Mouse (Mus musculus) heart, postnatal 10 days (tissue): ENCODE data around the gene Atp1a1. TPM values are rescaled to one million over a fixed set of nuclear protein-coding genes. Genes with fewer than 3 reads are reported as not detected.

Experiments
- DNase-seq, 2 experiments: peaks; one replicate each; pipeline ENCODE4 v3.0.0; 2021
- intact Hi-C: fragments of 180-260 bp; cut with DNase I; formaldehyde crosslinking; loops from one replicate; pipeline ENCODE4 v1.15.1; 2025
- total RNA-seq, 2 experiments: library from RNA; stranded (reverse); gene quantifications; 2 replicates each; pipeline ENCODE4 v1.2.3; 2021

The Atp1a1 gene
- total RNA-seq, 2 experiments from 2014 or later = 897 to 1,002 TPM

GRCm38 (mm10) chr3:101595866-101596630 lies 8.4 kb downstream of the Atp1a1 start:
- intact Hi-C loops = loop anchor here (2.0 kb wide), 1 partner anchor 43 kb away; no protein-coding TSS in a partner anchor

GRCm38 (mm10) chr3:101594982-101595381 lies 9.5 kb downstream of the Atp1a1 start:
- DNase-seq = no peak
- intact Hi-C loops = no loop called here

More at GRCm38 (mm10) chr3:101595866-101596630, 8.4 kb downstream of the Atp1a1 start:
- peak in 1 of 2 experiments; percentile 46 for DNase-seq

DNA sequence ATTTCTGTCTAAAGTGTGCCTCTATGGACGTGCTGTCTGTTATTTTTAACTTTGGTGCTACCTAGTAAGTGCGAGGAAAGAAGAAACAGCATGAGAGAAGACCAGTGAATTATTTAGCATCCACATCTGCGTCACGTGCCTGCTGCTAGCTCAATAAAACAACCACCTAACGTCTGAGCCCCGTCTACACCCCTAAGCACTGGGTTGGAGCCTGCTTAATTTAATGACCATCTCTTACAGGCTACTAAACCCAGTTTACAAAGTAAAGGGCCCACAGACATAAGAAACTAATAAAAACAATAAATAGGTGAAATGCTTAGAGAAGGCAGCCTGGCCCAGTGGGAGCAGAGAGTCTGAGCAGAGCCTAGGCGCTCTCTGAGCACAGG lies 11.2 kb downstream of the Atp1a1 start:
- intact Hi-C loops = no loop called here
- DNase-seq = no peak

DNA sequence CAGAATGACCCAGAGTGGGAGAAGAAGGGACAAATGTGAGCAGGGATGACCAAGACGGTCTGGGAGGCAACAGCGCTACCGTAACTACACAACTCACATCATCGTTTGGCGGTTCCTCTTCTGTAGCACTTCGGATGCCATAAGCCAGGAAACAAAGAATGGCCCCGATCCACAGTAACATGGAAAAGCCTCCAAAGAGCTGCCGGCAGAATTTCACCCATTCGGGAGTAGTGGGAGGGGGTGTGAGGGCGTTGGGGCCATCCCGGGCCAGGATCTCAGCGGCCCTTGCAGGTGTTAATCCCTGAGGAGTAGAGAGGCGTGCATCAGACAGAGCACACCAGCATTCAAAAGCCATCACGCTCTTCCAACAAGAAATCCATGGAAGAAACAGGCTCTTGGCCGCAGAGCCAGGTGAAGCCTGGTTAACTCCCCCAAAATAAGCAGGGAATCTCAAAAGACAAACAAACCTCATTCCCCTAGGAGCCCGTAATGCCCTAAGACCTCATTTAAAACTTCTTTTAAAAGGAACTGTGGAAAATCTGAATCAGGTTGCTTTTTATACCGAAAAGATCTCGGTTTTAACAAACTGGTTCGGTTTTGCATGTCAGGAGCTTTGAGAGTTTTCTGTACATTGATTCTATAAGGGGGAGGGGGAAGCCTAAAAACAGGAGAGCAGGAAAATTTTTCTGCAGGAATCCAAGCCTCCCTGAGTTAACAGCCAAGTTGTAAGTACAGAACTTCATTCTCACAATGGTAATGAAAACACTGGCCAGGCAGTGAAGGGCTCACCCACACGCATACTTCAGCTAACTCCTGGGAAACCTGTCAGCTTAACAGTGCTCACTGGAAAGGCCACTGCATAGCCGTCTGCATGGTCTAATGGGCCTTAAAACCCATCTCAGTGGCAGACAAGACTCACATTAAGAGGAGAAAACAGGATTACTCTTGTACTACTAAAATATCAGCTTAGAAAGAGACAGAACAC lies 11.9 kb downstream of the Atp1a1 start:
- DNase-seq = no peak
- intact Hi-C loops = no loop called here

DNA sequence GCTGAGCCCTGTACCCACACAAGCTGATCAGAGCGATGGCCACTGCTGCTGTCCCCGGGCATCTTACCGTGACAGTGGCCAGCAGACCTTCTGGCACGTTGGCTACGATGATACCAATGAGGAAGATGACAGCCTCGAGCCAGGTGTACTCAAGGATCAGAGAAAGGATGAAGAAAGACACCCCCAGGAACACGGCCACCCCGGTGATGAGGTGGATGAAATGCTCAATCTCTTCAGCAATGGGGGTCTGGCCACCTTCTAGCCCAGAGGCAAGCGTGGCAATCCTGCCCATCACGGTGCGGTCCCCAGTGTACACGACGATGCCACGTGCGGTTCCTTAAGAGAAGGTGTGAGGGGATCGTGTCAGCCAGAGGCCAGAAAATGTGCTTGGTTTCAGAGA lies 14.1 kb downstream of the Atp1a1 start:
- no peak for DNase-seq
- intact Hi-C loops = no loop called here

GRCm38 (mm10) chr3:101588299-101588698 lies 16.2 kb downstream of the Atp1a1 start:
- intact Hi-C loops = no loop called here
- DNase-seq = peak in 1 of 2 experiments; percentile 36

GRCm38 (mm10) chr3:101586794-101587193 lies 17.7 kb downstream of the Atp1a1 start:
- DNase-seq = no peak
- intact Hi-C loops = no loop called here

GRCm38 (mm10) chr3:101578072-101578471 lies 26.4 kb downstream of the Atp1a1 start:
- intact Hi-C loops = no loop called here

GRCm38 (mm10) chr3:101577361-101577760 lies 27.1 kb downstream of the Atp1a1 start:
- intact Hi-C loops = no loop called here
- peak; percentile 60 to 65 for DNase-seq

More at GRCm38 (mm10) chr3:101578072-101578471, 26.4 kb downstream of the Atp1a1 start:
- DNase-seq = no peak

DNA sequence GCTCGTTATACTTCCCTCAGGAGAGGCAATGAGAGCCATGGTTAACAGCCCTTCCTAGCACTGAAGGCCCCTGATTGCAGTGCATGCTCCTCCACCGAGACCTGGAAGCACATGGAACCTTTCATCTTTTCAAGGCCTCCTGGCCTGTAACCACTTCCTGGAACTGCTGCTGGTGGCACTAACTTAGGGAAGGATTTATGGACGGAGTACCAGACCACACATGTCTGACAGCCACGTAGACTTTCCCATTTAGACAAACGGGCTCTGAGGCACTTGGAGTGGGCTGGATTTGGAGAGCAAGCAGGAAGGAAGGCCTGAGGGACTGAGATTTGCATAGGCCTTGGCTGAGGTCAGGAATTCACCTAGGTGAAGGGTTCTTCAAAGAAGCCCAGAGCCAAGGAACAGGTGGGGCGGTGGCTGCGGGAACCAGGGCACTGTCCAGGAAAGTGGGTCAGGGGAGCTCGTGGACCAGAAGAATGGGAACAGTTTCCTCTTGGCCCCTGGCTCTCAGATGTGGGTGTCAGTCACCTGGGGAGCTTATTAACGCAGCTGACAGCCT lies 28.9 kb downstream of the Atp1a1 start:
- DNase-seq = no peak
- intact Hi-C loops = no loop called here

DNA sequence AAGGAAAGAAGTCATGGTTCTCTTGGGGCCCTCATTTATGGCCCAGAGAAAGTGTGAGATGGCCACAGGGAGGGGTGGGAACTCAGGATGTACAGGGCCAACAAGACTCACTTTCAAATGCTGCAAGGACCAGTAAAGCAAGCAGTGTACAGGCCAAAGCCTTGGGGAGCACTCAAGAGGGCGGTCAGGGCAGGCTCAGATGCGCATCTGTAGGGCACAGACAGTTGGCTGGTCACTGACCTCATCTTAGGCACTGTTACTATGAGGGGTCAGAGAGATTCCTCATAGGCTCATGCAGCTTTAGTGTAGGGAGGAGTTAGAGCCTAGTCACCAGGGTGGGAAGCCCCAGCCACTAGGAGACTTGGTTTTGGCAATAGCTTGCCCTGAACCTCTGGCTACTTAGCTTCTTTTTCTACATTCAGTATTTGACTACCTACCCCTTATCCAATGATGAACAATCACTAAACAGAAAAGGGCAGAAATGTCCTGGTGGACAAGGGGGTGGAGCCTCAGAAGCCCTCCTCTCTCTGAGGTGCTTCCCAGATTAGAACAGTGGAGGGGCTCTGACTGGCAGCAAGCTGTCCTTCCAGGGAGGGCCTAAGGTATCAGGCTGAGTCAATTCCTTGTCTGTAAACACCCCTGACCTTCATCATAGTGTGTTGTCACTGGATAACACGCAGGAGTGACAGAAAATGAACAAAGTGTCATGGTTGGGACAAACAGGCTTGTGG lies 29.9 kb downstream of the Atp1a1 start:
- intact Hi-C loops = no loop called here
- no peak for DNase-seq

DNA sequence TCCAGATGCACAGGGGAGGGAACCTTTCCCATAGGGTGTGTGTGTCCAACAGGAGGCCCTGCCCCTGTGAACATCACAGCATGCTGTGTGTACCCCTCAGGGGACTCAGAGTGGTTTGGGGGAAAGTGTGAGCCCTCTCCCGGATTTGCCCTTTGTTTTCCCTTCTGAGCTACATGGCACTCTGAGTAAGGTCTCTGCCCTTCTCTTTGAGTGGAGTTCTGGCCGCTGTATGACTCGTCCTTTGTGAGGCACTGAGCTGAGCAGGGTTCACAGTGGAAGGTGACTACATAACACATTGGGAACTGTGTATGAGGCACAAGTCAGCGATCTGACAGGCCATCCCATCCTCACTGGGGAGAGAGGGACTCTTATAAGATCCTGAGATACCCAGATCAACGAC lies 31.5 kb downstream of the Atp1a1 start:
- no peak for DNase-seq
- intact Hi-C loops = no loop called here

DNA sequence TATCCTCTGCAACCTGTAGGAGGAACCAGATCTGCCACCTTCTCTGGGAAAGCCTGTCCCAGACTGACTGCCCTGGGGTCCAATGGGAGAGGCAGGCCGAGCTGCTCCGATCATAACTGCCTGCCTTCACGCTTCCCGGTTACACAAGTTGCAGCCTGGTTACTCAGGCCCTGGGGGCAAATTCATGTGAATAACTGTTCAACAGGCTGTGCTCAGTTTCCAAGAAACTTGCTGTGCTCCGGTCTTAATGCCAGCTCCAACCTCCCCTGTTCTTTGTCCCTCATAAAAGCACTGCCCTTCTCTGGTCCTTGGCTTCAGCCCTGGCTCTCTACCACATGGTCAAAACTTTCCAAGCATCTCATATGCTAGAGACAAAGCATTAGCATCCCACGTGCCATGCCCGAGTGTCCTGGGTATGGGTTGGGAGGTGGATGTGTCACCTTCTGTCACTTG lies 32.3 kb downstream of the Atp1a1 start:
- DNase-seq = peak; percentile 61 to 62
- intact Hi-C loops = no loop called here

GRCm38 (mm10) chr3:101571515-101572130 lies 32.9 kb downstream of the Atp1a1 start:
- DNase-seq = no peak
- intact Hi-C loops = no loop called here

DNA sequence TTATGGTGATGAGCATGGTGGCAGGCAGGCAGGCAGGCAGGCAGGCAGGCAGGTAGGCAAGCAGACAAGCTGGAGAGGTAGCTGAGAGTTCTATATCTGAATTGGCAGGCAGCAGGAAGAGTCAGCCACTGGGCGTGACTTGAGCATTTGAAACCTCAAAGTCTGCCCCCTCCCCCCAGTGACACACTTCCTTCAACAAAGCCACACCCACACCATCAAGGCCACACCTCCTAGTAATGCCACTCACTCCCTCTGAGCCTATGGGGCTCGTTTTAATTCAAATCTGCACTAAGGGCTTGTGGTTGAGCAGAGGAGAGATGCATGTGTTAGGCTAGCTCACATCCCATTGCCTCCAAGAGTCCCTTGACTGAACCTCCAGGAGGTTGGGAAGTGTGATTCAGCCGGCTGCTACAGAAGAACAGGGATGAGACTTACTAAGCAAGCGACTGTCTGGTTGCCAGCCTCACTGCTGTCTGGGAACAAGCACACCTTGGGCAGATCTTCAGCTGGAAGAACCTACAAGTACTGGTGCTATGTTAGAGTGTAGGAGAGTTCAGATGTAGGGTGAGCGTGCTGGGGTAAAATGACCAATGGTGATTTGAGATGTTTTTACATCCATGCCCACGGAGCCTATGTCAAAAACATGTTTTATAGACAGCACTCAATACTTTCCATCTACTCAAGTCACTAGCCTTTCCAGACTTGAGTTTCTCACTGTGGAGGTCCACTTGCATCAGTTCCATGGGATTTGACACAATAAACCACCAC lies 33.6 kb downstream of the Atp1a1 start:
- intact Hi-C loops = no loop called here
- DNase-seq = no peak

- intact Hi-C loops = no loop called here
- DNase-seq = no peak
Measured at GRCm38 (mm10) chr3:101570246-101570645, 34.2 kb downstream of the Atp1a1 start.

- peak; percentile 59 to 69 for DNase-seq
- intact Hi-C loops = no loop called here
Measured at GRCm38 (mm10) chr3:101568627-101569026, 35.9 kb downstream of the Atp1a1 start.

- intact Hi-C loops = no loop called here
- no peak for DNase-seq
Measured at GRCm38 (mm10) chr3:101564011-101564410, 40.5 kb downstream of the Atp1a1 start.
